Mouse (Mus musculus): ENCODE results near the gene Pyroxd1.
A peak's percentile ranks its signal among the peaks of the same experiment; 100 is the strongest.
"Not testable (repeated sequence)": the region's sequence is repeated elsewhere in the genome, so short reads cannot be mapped to it uniquely, and the experiment has no call there.

Gene Pyroxd1

GRCm38 (mm10) chr6:142345440-142346038, at the start of gene Pyroxd1:
Pyroxd1 (plus strand) TSS chr6:142345654.
- DNase-seq = peak; percentile 87

DNA sequence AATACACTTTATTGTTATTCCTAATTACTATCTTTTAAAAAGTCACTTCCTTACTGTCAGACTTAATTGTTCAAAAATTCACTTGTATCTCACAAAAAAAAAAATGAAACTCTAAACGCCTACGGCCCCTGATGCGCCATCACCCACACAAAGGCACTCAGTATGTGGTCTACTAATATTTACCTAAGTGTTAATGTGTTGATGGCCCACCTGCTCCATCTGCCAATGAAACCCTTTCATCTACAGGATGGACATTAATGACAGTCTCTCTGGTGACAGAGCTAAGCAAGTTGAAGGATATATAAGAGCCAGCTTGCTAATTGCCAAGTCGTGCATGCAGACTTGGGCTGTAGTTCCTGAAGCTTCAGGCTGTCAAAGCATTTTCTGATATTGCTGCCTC, 47.4 kb upstream of the Pyroxd1 start, which contains the start of gene Iapp:
TSS of gene Iapp (plus strand) at position 326 of the 400 bp plus-strand sequence.
- DNase-seq = no peak

DNA sequence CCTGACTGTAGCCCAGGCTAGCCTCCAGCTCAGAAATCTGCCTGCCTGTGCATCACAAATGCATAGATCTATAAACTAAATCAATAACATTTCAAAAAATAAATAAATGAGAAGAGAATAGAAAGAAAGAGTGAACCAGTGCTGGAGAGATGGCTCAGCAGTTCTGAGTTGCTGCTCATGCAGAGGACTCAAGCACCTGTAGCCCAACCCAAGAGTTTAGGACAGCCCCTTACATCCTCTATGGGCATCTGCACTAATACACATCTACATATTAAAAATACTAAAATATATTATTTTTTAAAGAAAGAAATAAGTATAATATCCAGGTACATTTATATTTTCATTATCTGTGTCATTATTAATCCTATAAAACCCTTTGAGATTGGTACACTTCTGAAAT, 40.4 kb upstream of the Pyroxd1 start:
- DNase-seq = no peak

DNA sequence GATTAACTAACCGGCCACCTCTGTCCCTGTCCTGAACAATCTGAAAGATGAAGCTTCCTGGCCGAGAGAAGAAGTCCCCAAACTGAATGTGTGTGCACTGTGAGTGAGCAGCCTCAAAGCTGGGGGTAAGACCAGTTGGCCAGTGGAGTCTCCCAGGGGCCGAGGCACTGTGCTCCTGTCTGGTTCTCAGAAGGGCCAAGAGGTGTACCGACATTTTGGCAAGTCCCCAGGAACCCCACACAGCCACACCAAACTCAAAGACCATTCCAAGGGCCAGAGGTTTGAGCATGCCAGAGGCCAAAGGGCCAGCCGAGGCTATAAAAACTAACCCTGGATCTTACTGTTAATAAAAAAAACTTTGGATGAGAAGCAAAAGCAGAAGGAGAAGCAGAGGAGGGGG, 31.2 kb upstream of the Pyroxd1 start:
- DNase-seq = no peak

DNA sequence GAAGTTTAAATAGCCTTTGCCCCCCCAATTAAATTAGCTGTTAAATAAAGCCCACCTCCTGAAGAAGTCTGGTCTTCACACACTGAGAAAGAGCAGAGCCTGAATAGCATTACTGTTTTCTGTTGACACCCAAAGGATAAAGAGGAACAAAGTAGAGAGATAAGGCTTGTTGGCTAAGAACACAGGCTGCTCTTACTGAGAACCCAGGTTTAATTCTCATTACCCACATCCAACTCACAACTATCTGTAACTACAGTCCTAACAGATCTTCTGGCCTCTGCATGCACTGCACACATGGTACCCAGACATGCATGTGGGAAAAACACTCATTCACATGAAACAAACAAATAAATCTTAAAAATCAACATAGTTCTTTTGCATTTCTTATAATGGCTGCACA, 28.3 kb upstream of the Pyroxd1 start:
- DNase-seq = no peak

DNA sequence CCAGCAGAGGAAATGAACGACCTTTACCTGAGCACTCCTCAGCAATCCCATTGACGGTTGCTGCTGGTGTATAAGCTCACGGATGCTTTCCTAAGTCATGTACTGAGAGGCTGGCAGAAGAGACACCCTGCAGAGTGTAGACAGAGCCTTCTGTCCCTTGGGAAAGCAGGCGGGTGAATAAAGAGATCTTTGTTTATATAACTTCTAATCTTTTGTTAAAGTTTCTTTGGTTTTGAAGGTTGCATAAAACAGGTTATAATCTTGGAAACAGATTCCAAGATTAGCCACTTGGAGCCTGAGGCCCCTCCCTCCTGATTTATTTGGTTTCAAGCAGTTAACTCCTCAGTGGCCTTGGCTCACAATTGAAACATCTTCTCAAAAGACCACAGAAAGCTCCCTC, 22.6 kb upstream of the Pyroxd1 start, which contains the start of gene Slco1a5:
TSS of gene Slco1a5 (minus strand) at position 101 of the 400 bp plus-strand sequence.
- no peak for DNase-seq

DNA sequence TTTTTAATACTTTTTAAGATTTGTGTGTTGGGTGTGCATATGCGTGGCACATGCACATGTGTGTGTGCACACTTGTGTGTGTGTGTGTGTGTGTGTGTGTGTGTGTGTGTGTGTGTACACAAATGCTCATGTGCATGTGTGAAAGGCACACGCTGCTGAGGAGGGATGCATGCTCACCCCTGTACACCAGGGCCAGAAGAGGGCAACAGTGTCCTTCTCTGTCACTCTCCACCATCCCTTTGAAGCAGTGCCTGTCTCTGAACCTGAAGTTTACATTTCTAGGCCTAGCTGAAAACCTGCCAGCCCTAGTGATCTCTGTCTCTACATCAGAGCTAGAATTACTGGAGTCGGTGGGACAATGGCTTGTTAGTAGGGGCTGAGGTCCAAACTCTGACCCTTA, 18.9 kb upstream of the Pyroxd1 start:
- no peak for DNase-seq

GRCm38 (mm10) chr6:142329201-142329600, 16.3 kb upstream of the Pyroxd1 start:
- DNase-seq = no peak

GRCm38 (mm10) chr6:142338961-142339360, 6.5 kb upstream of the Pyroxd1 start:
- no peak for DNase-seq

DNA sequence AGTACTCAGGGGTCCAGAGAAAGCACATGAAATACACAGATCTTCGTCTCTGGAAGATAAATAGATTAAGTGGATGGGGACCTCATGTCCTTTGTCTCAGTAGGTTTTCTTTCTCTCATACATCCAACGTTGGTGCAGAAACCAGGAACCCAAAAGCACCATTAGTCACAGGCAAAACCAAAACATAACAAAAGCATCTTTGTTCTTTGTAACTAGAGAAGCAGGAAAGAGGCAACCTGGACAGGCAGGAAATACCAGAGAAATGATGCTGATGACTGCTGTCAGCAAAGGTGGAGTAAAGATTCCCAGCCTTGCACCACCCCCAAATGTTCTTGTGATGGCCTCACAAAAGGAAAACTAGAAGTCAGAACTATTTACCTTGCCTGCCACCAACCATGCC, 5.9 kb upstream of the Pyroxd1 start:
- DNase-seq = no peak

- DNase-seq = no peak
Measured at GRCm38 (mm10) chr6:142343561-142343960, 1.9 kb upstream of the Pyroxd1 start.

GRCm38 (mm10) chr6:142346181-142347110, 992 bp downstream of the Pyroxd1 start:
- DNase-seq = no peak

DNA sequence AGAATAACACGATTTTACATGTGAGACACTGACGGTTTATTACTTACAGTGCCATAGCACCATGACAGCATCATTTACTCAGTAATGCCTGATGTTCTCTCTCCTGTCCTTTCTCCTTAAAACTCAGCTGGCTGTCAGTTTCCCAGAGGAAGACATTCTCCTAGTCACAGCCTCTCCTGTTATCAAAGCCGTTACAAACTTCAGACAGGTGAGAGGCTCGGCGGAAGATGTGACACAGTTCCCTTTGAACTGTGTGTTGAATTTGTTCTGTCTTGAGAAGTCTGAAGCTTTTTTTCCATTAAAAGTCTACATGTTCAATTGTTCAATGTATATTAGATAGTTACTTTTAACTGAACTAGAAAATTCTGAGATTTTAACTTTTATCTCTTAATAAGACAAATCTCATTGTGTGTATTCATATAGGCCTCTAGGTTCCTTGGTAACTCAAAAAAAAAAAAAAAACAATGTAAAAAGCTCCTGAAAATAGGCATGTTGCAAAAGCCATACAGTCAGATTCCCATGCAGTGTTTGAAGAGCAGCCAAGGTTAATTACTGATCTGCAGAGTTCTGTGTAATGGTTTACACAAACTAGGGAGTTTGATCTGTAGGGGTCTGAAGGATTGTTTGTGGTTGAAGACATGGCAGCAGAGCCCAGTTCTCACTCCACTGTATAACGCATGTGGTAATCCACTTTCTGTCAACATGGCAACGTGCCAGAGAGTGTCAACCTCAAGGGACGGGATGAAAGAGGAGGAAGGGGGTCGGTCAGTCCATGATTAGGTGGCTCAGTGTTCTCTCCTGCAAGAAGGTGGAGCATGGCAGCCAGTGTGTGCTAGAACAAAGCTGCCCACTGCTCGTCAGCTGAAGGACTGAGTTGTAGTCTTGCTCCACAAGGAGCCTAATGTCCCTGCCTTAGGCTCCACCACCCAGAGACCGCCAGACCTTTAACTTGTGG, 2.3 kb downstream of the Pyroxd1 start:
- no peak for DNase-seq

DNA sequence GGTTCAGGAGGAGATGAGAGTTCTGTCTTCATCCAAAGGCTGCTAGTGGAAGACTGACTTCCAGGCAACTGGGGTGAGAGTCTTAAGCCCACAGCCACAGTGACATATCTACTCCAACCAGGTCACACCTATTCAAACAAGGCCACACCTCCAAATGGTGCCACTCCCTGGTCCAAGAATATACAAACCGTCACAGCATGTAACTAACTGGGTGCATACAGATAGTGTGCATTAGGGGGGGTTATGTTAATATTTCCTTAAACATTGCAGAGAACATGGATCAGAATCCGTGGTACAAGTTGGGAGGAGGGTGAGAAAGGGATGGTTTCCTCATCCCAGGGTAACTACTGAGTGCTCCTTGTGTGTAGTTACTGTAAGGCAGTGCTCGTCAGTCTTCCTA, 6.6 kb downstream of the Pyroxd1 start:
- DNase-seq = not testable (repeated sequence)

GRCm38 (mm10) chr6:142357106-142357505, 11.7 kb downstream of the Pyroxd1 start:
- DNase-seq = no peak

- no peak for DNase-seq
Measured at GRCm38 (mm10) chr6:142362036-142362435, 16.6 kb downstream of the Pyroxd1 start.

DNA sequence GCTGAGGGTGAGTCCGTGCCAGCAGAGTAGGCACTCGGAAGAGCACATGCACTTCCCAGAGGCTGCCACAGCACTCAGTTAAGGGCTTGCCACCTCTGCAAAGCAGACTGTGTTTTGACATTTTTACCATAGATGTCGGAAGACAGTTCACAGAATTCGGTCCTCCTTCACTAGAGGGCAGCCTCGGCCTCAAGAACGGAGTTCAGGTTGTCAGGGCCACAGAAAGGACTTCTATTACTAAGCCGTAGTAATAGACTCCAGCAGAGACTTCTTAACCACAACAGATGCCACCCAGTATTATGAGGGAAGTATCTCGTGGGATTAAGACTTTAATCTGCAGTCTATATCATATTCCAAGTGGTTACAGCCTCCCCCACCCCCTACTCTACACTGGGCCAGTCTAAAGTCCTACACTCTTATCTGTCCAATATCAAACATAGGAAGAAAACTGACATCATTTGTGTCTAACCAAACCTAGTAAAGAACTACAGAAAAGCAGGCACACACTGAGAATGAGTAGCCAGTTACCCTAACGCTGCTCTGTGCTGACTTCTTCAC, 17.6 kb downstream of the Pyroxd1 start:
- no peak for DNase-seq

DNA sequence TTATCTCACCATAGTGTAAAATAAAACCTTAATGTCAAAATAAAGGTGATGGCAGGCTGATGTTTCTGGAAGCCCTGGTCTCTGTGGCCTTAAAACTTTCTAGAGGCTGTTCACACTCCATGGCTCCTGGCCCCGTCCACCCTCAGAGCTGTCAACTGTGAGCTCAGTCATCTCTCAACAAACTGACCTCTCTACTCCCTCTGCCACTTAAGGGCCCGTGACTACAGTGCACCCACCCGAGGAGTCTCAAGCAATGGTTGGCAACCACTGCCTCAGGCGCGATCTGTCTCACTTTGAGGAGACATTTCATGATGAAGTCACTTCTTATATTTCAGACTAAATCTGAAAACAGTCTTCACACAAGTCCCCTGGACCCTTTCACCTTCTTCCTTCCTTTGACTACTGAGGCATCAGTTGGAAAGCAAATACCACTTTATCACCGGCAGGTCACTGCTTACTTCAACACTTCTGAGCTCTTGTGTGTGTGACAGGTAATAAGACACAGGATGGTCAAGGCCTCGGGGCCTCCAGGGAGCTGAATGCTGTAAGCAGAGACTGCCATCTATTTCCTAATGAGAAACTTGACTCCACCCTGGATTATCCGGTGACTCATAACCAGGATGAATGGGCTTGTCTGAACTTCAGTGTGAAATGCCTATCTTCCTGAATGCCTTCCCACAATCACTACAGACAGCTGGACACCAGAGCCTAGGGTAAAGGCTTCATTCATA, 20.5 kb downstream of the Pyroxd1 start:
- no peak for DNase-seq

DNA sequence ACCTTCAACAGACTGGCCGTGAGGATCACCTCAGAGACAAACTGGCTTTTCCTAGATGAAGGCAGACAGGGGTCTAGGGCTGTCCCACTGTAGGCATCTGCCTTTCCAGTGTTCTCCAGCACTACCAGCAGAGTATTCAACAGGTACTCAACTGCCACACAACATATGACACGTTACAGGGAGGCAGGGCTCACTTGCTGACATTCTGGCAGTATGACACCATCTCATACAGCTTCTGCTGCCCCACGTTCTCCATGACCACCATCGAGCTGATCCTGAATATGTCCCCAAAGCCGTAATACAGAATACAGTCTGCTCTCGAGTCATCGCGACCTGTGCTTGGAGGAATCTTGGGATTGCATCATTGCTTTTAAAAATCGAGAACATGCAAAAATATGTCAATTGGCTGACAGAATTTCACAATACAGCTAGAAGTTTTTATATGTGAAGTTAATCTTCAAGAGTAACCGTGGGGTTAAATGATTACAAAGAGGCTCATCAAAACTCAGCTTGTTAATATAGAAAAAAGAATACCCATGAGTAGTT, 21.1 kb downstream of the Pyroxd1 start:
- no peak for DNase-seq

- DNase-seq = no peak
Measured at GRCm38 (mm10) chr6:142367565-142367964, 22.1 kb downstream of the Pyroxd1 start.

- DNase-seq = no peak
Measured at GRCm38 (mm10) chr6:142369568-142369967, 24.1 kb downstream of the Pyroxd1 start.

GRCm38 (mm10) chr6:142377081-142377480, 31.6 kb downstream of the Pyroxd1 start:
- no peak for DNase-seq

Measured in right cerebral cortex, postnatal 25 days (tissue).